Mouse (Mus musculus): ENCODE results near the gene Cdipt. TPM values are rescaled to one million over a fixed set of nuclear protein-coding genes. Genes with fewer than 3 reads are reported as not detected.

Gene Cdipt
- polyA plus RNA-seq, 1 experiment from 2014 or later: 103 TPM

GRCm38 (mm10) chr7:126978841-126979240, 3.1 kb downstream of the Cdipt start:
- H3K4me3 ChIP-seq: no peak overlapping the region
- peaks cover 27% of the 10 kb centered on the region for H3K4me1 ChIP-seq (replicated peaks)
- H3K36me3 ChIP-seq: peaks cover 38% of the 10 kb centered on the region
- DNase-seq (ENCODE audit: low spot score): no peak
- no peaks in the 10 kb centered on the region for H3K27me3 ChIP-seq (ENCODE audit: insufficient read depth, poor library complexity, severe bottlenecking)
- WGBS: 90% methylated on average over 6 of the region's 6 CpGs
- no peak overlapping the region for H3K27ac ChIP-seq
- H3K9me3 ChIP-seq: no peaks in the 10 kb centered on the region

DNA sequence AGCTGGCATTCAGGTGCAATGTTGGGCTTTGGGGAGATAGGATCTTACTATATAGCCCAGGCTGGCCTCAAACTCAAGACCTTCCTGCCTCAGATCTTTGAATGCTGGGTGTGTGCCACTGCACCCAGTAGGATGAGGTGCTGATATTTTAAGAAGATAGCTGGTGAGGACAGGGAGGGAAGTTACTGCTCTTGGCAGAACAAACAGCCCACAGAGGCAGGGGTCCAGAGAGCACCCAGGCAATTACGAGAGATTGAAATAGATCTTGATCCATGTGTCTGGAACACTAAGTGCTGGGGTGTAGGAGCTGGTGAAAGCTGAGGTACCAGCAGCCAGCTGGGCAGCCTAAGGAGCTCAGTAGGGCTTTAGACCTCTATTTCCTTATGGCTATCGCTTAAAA, 5.9 kb downstream of the Cdipt start:
- Histone ChIP-seq H3K36me3 (peaks cover 38% of the 10 kb centered on the region), H3K4me3 (no peak overlapping the region), H3K4me1 (replicated peaks) (peaks cover 17% of the 10 kb centered on the region), H3K9me3 (no peaks in the 10 kb centered on the region), H3K27me3 (ENCODE audit: insufficient read depth, poor library complexity, severe bottlenecking) (no peaks in the 10 kb centered on the region), H3K27ac (no peak overlapping the region)
- no peak for DNase-seq (ENCODE audit: low spot score)
- WGBS: 94% methylated on average over 2 of the region's 2 CpGs

DNA sequence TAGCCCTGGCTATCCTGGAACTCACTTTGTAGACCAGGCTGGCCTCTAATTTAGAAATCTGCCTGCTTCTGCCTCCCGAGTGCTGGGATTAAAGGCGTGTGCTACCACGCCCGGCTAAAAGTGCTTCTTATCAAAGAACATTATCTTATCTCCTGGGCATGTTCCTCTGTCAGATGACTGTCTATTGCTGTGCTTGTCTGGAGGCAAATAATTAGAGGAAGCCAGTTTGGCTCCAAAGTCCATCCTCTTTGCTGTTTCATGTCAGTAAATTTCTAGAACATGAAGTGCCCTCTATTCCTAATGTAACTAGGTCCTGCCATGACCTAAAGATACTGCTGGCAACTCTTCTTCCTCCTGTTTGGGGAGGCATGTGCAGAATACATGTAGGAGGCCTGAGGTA, 6.3 kb downstream of the Cdipt start:
- DNase-seq (ENCODE audit: low spot score): no peak
- H3K27ac ChIP-seq: no peak overlapping the region
- WGBS: 95% methylated on average over 4 of the region's 4 CpGs
- H3K4me1 ChIP-seq (replicated peaks): peaks cover 12% of the 10 kb centered on the region
- H3K4me3 ChIP-seq: no peak overlapping the region
- no peaks in the 10 kb centered on the region for H3K27me3 ChIP-seq (ENCODE audit: insufficient read depth, poor library complexity, severe bottlenecking)
- H3K9me3 ChIP-seq: no peaks in the 10 kb centered on the region
- H3K36me3 ChIP-seq: peaks cover 38% of the 10 kb centered on the region

DNA sequence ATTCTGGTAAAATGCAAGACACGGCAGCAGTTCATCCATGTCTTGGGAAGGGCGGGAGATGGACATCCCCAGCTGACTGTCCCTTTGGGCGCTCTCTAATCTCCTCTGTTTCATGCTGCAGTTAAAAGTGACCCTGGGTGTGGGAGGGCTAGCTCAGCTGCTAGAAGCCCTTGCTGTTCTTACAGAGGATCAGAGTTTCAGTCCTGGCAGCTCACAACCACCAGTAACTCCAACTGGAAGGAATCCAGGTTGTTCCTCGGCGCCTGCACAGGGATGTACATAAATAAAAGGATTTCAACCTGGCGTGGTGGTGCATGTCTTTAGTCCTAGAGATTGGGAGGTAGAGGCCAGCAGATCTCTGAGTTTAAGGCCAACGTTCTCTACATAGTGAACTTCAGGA, 7.4 kb downstream of the Cdipt start:
- peaks cover 33% of the 10 kb centered on the region for H3K36me3 ChIP-seq
- H3K27ac ChIP-seq: no peak overlapping the region
- H3K4me1 ChIP-seq (replicated peaks): 0 out of 2 replicates have a peak, but pooled peaks cover 2% of the 10 kb centered on the region
- no peak overlapping the region for H3K4me3 ChIP-seq
- 88% methylated on average over 7 of the region's 7 CpGs for WGBS
- DNase-seq (ENCODE audit: low spot score): no peak
- no peaks in the 10 kb centered on the region for H3K9me3 ChIP-seq
- H3K27me3 ChIP-seq (ENCODE audit: insufficient read depth, poor library complexity, severe bottlenecking): no peaks in the 10 kb centered on the region

- Histone ChIP-seq H3K27ac (0 out of 2 replicates have a peak overlapping the region, but pooled peaks have one; percentile 45), H3K4me3 (no peak overlapping the region), H3K36me3 (peaks cover 16% of the 10 kb centered on the region), H3K9me3 (no peaks in the 10 kb centered on the region), H3K27me3 (ENCODE audit: insufficient read depth, poor library complexity, severe bottlenecking) (no peaks in the 10 kb centered on the region), H3K4me1 (replicated peaks) (peaks cover 5% of the 10 kb centered on the region; the same call in 1 of the 2 replicates)
- no peak for DNase-seq (ENCODE audit: low spot score)
- WGBS: 64% methylated on average over 10 of the region's 10 CpGs
These were observed 9.1 kb downstream of the Cdipt start for GRCm38 (mm10) chr7:126984667-126985444.

DNA sequence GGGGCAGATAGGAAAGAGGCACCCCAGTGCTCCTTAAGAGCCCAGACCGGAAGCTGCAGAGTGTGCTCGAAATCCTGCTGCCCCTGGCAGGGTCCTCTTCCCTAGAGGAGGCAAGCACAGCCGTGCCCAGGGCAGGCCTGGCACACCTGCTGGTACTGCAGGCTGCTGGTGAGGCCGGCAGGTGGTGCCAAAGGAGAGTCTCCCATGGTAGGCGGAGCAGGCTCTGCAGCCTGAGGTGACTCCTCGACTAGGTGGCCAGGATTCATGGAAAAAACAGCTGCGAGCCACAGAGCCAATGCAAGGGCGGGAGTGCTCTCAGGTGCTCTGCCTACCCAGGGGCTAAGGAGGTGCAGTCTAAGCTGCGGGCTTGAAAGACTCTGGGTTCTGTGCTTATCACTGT, 10.6 kb downstream of the Cdipt start:
- no peaks in the 10 kb centered on the region for H3K9me3 ChIP-seq
- H3K4me1 ChIP-seq (replicated peaks): peaks cover 5% of the 10 kb centered on the region; the same call in 1 of the 2 replicates
- 47% methylated on average over 9 of the region's 9 CpGs for whole genome bisulfite sequencing
- DNase-seq (ENCODE audit: low spot score): no peak
- H3K27me3 ChIP-seq (ENCODE audit: insufficient read depth, poor library complexity, severe bottlenecking): no peaks in the 10 kb centered on the region
- H3K27ac ChIP-seq: no peak overlapping the region
- peaks cover 2% of the 10 kb centered on the region; the same call in 1 of the 2 replicates for H3K36me3 ChIP-seq
- no peak overlapping the region for H3K4me3 ChIP-seq

GRCm38 (mm10) chr7:126988816-126989215, 13.1 kb downstream of the Cdipt start:
- Histone ChIP-seq H3K4me3 (no peak overlapping the region), H3K4me1 (replicated peaks) (peaks cover 16% of the 10 kb centered on the region)

DNA sequence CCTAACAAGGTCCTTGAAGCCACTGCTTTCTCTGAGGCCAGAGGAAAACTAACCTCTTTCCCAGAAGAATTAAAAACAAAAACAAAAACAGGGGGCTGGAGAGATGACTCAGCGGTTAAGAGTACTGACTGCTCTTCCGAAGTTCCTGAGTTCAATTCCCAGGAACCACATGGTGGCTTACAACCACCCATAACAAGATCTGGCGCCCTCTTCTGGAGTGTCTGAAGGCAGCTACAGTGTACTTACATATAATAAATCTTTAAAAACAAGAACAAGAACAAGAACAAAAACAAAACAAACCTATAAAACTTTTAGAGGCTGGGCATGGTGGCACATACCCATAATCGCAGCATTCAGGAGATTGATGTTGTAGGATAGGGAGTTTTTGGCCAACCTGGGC, 20.7 kb downstream of the Cdipt start:
- Histone ChIP-seq H3K4me1 (replicated peaks) (peaks cover 11% of the 10 kb centered on the region), H3K9me3 (peaks cover 4% of the 10 kb centered on the region; the same call in 1 of the 2 replicates), H3K36me3 (peaks cover 5% of the 10 kb centered on the region; the same call in 1 of the 2 replicates), H3K27me3 (ENCODE audit: insufficient read depth, poor library complexity, severe bottlenecking) (no peaks in the 10 kb centered on the region), H3K27ac (no peak overlapping the region), H3K4me3 (no peak overlapping the region)
- WGBS: 76% methylated on average over 4 of the region's 4 CpGs
- DNase-seq (ENCODE audit: low spot score): no peak

More at GRCm38 (mm10) chr7:126988816-126989215, 13.1 kb downstream of the Cdipt start:
- Histone ChIP-seq H3K36me3 (no peaks in the 10 kb centered on the region), H3K27ac (no peak overlapping the region), H3K27me3 (ENCODE audit: insufficient read depth, poor library complexity, severe bottlenecking) (no peaks in the 10 kb centered on the region), H3K9me3 (no peaks in the 10 kb centered on the region)
- WGBS: 77% methylated on average over 8 of the region's 8 CpGs
- DNase-seq (ENCODE audit: low spot score): no peak

DNA sequence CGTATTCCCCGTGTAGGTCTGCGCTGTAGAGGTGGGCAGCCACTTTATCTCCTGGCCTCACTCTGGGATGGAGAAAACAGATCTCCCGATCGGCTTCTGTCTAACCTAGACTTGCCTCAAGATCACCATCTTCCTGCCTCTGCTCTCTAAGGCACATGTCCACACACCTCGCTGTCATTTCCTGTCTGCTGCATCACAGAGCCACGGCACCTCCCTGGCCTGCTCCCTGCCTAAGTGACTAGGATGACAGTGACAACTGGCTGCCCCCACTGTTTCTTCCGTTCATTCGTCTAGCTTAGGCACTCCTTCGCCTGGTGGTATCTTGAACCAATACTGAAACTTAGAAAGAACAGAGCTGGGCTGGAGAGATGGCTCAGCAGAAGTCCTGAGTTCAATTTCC, 23.9 kb downstream of the Cdipt start:
- H3K4me1 ChIP-seq (replicated peaks): no peaks in the 10 kb centered on the region
- peaks cover 4% of the 10 kb centered on the region; the same call in 1 of the 2 replicates for H3K9me3 ChIP-seq
- WGBS: 85% methylated on average over 10 of the region's 10 CpGs
- H3K27ac ChIP-seq: no peak overlapping the region
- DNase-seq (ENCODE audit: low spot score): no peak
- H3K27me3 ChIP-seq (ENCODE audit: insufficient read depth, poor library complexity, severe bottlenecking): no peaks in the 10 kb centered on the region
- H3K4me3 ChIP-seq: no peak overlapping the region
- H3K36me3 ChIP-seq: peaks cover 5% of the 10 kb centered on the region; the same call in 1 of the 2 replicates

DNA sequence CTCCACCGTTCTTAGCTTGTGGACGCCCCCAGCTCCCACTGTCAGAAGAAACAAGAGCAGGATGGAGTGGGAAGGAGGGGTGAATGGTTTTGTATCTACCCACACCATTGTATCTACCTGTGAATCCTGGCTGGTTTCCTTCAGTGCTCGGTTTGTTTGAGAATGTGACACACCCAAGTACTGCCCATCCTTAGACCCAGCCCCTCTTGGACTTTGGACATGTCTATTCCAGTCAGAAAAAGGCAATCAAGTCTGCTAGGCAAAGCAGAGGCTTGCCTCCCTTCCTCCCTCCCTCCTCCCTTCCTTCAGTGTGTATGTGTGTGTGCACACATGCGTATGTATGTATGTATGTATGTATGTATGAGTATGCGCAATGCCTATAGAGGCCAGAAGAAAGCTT, 27.9 kb downstream of the Cdipt start:
- 85% methylated on average over 5 of the region's 5 CpGs for WGBS
- Histone ChIP-seq H3K36me3 (no peaks in the 10 kb centered on the region), H3K4me3 (no peak overlapping the region), H3K4me1 (replicated peaks) (peaks cover 5% of the 10 kb centered on the region), H3K27me3 (ENCODE audit: insufficient read depth, poor library complexity, severe bottlenecking) (no peaks in the 10 kb centered on the region), H3K9me3 (no peaks in the 10 kb centered on the region), H3K27ac (no peak overlapping the region)
- no peak for DNase-seq (ENCODE audit: low spot score)

- no peak for DNase-seq (ENCODE audit: low spot score)
- Histone ChIP-seq H3K27me3 (ENCODE audit: insufficient read depth, poor library complexity, severe bottlenecking) (no peaks in the 10 kb centered on the region), H3K36me3 (no peaks in the 10 kb centered on the region), H3K4me1 (replicated peaks) (peaks cover 11% of the 10 kb centered on the region), H3K27ac (no peak overlapping the region), H3K9me3 (no peaks in the 10 kb centered on the region), H3K4me3 (no peak overlapping the region)
- WGBS: 92% methylated on average over 4 of the region's 4 CpGs
These were observed 28.6 kb downstream of the Cdipt start for GRCm38 (mm10) chr7:127004122-127004875.

DNA sequence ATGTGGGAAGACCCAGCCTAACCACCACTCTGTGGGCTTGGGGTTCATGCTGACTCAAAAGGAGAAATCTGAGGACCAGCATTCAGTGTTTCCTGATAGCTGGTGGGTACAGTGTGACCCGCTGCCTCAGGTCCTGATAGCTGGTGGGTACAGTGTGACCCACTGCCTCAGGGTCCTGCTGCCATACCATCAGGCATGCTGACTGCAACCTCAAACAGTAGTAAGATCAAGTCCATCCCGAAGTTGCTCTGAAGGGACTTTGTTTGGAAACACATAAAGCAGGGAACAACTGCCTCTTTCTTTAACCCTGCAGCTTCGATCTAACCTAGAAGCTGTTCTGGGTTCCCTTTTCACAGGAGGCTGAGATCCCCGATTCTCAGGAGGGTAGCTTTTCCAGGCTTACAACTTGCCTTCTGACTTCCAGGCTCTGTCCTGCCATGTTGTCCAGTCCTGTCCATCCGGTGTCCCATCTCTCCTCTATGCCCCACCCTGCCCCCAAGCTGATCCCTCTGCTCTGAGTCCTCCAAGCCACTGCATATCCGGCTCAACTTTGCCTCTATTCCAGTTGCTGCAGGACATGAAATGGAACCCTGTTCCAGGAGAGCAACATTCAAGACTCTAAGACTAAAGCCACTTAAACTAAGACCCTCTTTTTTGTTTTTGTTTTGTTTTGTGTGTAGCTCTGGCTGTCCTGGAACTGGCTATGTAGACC, 31.8 kb downstream of the Cdipt start:
- whole genome bisulfite sequencing: 86% methylated on average over 6 of the region's 6 CpGs
- peaks cover 17% of the 10 kb centered on the region for H3K4me1 ChIP-seq (replicated peaks)
- H3K27ac ChIP-seq: peak overlapping the region; percentile 40; the same call in 1 of the 2 replicates
- H3K27me3 ChIP-seq (ENCODE audit: insufficient read depth, poor library complexity, severe bottlenecking): no peaks in the 10 kb centered on the region
- peaks cover 11% of the 10 kb centered on the region for H3K36me3 ChIP-seq
- no peak for DNase-seq (ENCODE audit: low spot score)
- H3K4me3 ChIP-seq: no peak overlapping the region
- H3K9me3 ChIP-seq: no peaks in the 10 kb centered on the region
